In genomic region chr1:136910144-136910543, GRCm38 (mm10) we compare ENCODE assay signal across 25 mouse cellular contexts. TPM values are rescaled to one million over a fixed set of nuclear protein-coding genes. Genes with fewer than 3 reads are reported as not detected.
A peak's percentile ranks its signal among the peaks of the same experiment; 100 is the strongest.
DNase-seq lines count a peak whose midpoint lies in the region; ATAC-seq and TF ChIP-seq lines count a peak whose summit lies in the region.
"Had no signal": no experiment of that assay in that cellular context is flagged by ENCODE, and none has a peak within 500 bp of the region (broad histone marks: within the 10 kb centered on the region; RNA-seq: fewer than 3 reads in every experiment).

No protein-coding gene starts in this region.

- no peak overlapping the region for H3K4me2 ChIP-seq in forebrain, embryonic 12.5 days
- H3K4me2 ChIP-seq in forebrain, embryonic 15.5 days (replicated peaks) = no peak overlapping the region
- 0 out of 2 replicates have a peak overlapping the region, but pooled peaks have one; percentile 7 for H3K4me2 ChIP-seq in lung, embryonic 14.5 days
- H3K4me2 ChIP-seq in intestine, embryonic 16.5 days (ENCODE audit: low read depth, low read length) = peak overlapping the region; percentile 48
- H3K4me2 ChIP-seq in stomach, embryonic 15.5 days = peak overlapping the region; percentile 35
- H3K4me2 ChIP-seq: embryonic facial prominence, embryonic 15.5 days; hindbrain, embryonic 14.5 days; limb, embryonic 15.5 days; midbrain, embryonic 13.5 days had no signal

- H3K36me3 ChIP-seq in forebrain, embryonic 12.5 days (replicated peaks) = no peaks in the 10 kb centered on the region
- H3K36me3 ChIP-seq in forebrain, embryonic 15.5 days = no peaks in the 10 kb centered on the region
- no peaks in the 10 kb centered on the region for H3K36me3 ChIP-seq in lung, embryonic 14.5 days (ENCODE audit: insufficient read depth)
- H3K36me3 ChIP-seq in intestine, embryonic 16.5 days (ENCODE audit: control insufficient read depth, insufficient read depth, low read length) = no peaks in the 10 kb centered on the region
- H3K36me3 ChIP-seq in stomach, embryonic 15.5 days = no peaks in the 10 kb centered on the region
- H3K36me3 ChIP-seq: embryonic facial prominence, embryonic 15.5 days; limb, embryonic 15.5 days; midbrain, embryonic 13.5 days had no signal

- H3K27me3 ChIP-seq in forebrain, embryonic 12.5 days = peaks cover 54% of the 10 kb centered on the region
- peaks cover 11% of the 10 kb centered on the region; the same call in 1 of the 2 replicates for H3K27me3 ChIP-seq in forebrain, embryonic 15.5 days
- H3K27me3 ChIP-seq in lung, embryonic 14.5 days (ENCODE audit: insufficient read depth, low read length) = no peaks in the 10 kb centered on the region
- H3K27me3 ChIP-seq in intestine, embryonic 16.5 days (replicated peaks; ENCODE audit: control insufficient read depth, insufficient read depth, low read length) = no peaks in the 10 kb centered on the region
- no peaks in the 10 kb centered on the region for H3K27me3 ChIP-seq in stomach, embryonic 15.5 days (replicated peaks)
- H3K27me3 ChIP-seq in cerebellum, adult 2 months (ENCODE audit: control insufficient read depth, insufficient read depth, low read length) = no peaks in the 10 kb centered on the region
- H3K27me3 ChIP-seq: embryonic facial prominence, embryonic 15.5 days; limb, embryonic 15.5 days; midbrain, embryonic 13.5 days had no signal

- no peak overlapping the region for H3K4me3 ChIP-seq in forebrain, embryonic 12.5 days (replicated peaks)
- H3K4me3 ChIP-seq in forebrain, embryonic 15.5 days = no peak overlapping the region
- no peak overlapping the region for H3K4me3 ChIP-seq in lung, embryonic 14.5 days (ENCODE audit: low read depth, low read length)
- H3K4me3 ChIP-seq in intestine, embryonic 16.5 days (ENCODE audit: low read length) = no peak overlapping the region
- no peak overlapping the region for H3K4me3 ChIP-seq in stomach, embryonic 15.5 days (replicated peaks)
- no peak overlapping the region for H3K4me3 ChIP-seq in cerebellum, adult 2 months (replicated peaks; ENCODE audit: insufficient read depth, low read depth, low read length)
- H3K4me3 ChIP-seq: embryonic facial prominence, embryonic 15.5 days; gastrocnemius, adult 2 months; limb, embryonic 15.5 days; megakaryocyte, embryonic 14.5 days; midbrain, embryonic 13.5 days had no signal

- no peak overlapping the region for H3K27ac ChIP-seq in forebrain, embryonic 12.5 days
- no peak overlapping the region for H3K27ac ChIP-seq in forebrain, embryonic 15.5 days (replicated peaks)
- H3K27ac ChIP-seq in lung, embryonic 14.5 days (ENCODE audit: low read depth) = no peak overlapping the region
- H3K27ac ChIP-seq in intestine, embryonic 16.5 days (ENCODE audit: low read length) = peak overlapping the region; percentile 52
- 0 out of 2 replicates have a peak overlapping the region, but pooled peaks have one; percentile 42 for H3K27ac ChIP-seq in stomach, embryonic 15.5 days
- H3K27ac ChIP-seq in cerebellum, adult 2 months (ENCODE audit: insufficient read depth, low read length) = no peak overlapping the region
- H3K27ac ChIP-seq: embryonic facial prominence, embryonic 15.5 days; gastrocnemius, adult 2 months; hindbrain, embryonic 14.5 days; limb, embryonic 15.5 days; midbrain, embryonic 13.5 days had no signal

- no peaks in the 10 kb centered on the region for H3K9me3 ChIP-seq in forebrain, embryonic 12.5 days
- H3K9me3 ChIP-seq in forebrain, embryonic 15.5 days = no peaks in the 10 kb centered on the region
- H3K9me3 ChIP-seq in lung, embryonic 14.5 days (ENCODE audit: low read depth, low read length) = no peaks in the 10 kb centered on the region
- H3K9me3 ChIP-seq in intestine, embryonic 16.5 days (ENCODE audit: control insufficient read depth, low read length) = no peaks in the 10 kb centered on the region
- H3K9me3 ChIP-seq in stomach, embryonic 15.5 days = no peaks in the 10 kb centered on the region
- H3K9me3 ChIP-seq: embryonic facial prominence, embryonic 15.5 days; limb, embryonic 15.5 days; megakaryocyte, embryonic 14.5 days; midbrain, embryonic 13.5 days had no signal

- no peak overlapping the region for H3K9ac ChIP-seq in forebrain, embryonic 12.5 days
- no peak overlapping the region for H3K9ac ChIP-seq in forebrain, embryonic 15.5 days (replicated peaks)
- H3K9ac ChIP-seq in lung, embryonic 14.5 days = no peak overlapping the region
- H3K9ac ChIP-seq in intestine, embryonic 16.5 days (ENCODE audit: low read depth, low read length) = no peak overlapping the region
- no peak overlapping the region for H3K9ac ChIP-seq in stomach, embryonic 15.5 days
- H3K9ac ChIP-seq: embryonic facial prominence, embryonic 15.5 days; hindbrain, embryonic 14.5 days; limb, embryonic 15.5 days; midbrain, embryonic 13.5 days had no signal

- TF ChIP-seq POLR2A in cerebellum, adult 2 months (IDR thresholded peaks at IDR 0.05; ENCODE audit: borderline replicate concordance, insufficient read depth, low read length) = no peak

- WGBS in forebrain, embryonic 12.5 days = 72% methylated on average over 12 of the region's 12 CpGs
- WGBS in forebrain, embryonic 15.5 days = 65% methylated on average over 12 of the region's 12 CpGs
- 68% methylated on average over 12 of the region's 12 CpGs for WGBS in lung, embryonic 14.5 days
- 60% methylated on average over 12 of the region's 12 CpGs for WGBS in intestine, embryonic 16.5 days
- 69% methylated on average over 12 of the region's 12 CpGs for WGBS in stomach, embryonic 15.5 days
- 93% methylated on average over 12 of the region's 12 CpGs for WGBS in cerebellum, adult 2 months

- peak; percentile 33; the same call in 1 of the 2 replicates for ATAC-seq in forebrain, embryonic 12.5 days (ENCODE audit: low FRiP score)
- no peak for ATAC-seq in forebrain, embryonic 15.5 days (replicated peaks)
- no peak for ATAC-seq in lung, embryonic 14.5 days (ENCODE audit: insufficient read depth)
- peak; percentile 27 for ATAC-seq in intestine, embryonic 16.5 days
- peak; percentile 43; the same call in 1 of the 2 replicates for ATAC-seq in stomach, embryonic 15.5 days (ENCODE audit: insufficient read depth, low FRiP score, low read depth)
- ATAC-seq: activated CD4-positive, CD25-positive, alpha-beta regulatory T cell, adult 4 months; inflammation-experienced regulatory T-cells, adult 6 months; midbrain, embryonic 13.5 days had no signal

- peak; percentile 10 for DNase-seq in lung, embryonic 14.5 days
- no peak for DNase-seq in lung, postnatal 4 days
- no peak for DNase-seq in layer of hippocampus, adult 18-20 months (ENCODE audit: low spot score in 2 of 2)
- no peak for DNase-seq in cerebellum, adult 2 months
- DNase-seq: adrenal gland, adult 8-10 months; cerebellum, adult 18-20 months; cerebellum, postnatal 36 days; embryo, embryonic 11 days; gastrocnemius, adult 2 months; heart, postnatal 4 days; kidney, postnatal 4 days; left cerebral cortex, postnatal 4 days; lung, postnatal 14 days had no signal

- no peaks in the 10 kb centered on the region for H3K4me1 ChIP-seq in forebrain, embryonic 12.5 days
- no peaks in the 10 kb centered on the region for H3K4me1 ChIP-seq in forebrain, embryonic 15.5 days
- no peaks in the 10 kb centered on the region for H3K4me1 ChIP-seq in lung, embryonic 14.5 days (ENCODE audit: insufficient read depth)
- H3K4me1 ChIP-seq in intestine, embryonic 16.5 days (ENCODE audit: control insufficient read depth, insufficient read depth, low read length) = peaks cover 3% of the 10 kb centered on the region
- 0 out of 2 replicates have a peak, but pooled peaks cover 6% of the 10 kb centered on the region for H3K4me1 ChIP-seq in stomach, embryonic 15.5 days
- H3K4me1 ChIP-seq in cerebellum, adult 2 months (ENCODE audit: control insufficient read depth, insufficient read depth, low read length) = no peaks in the 10 kb centered on the region
- H3K4me1 ChIP-seq: embryonic facial prominence, embryonic 15.5 days; limb, embryonic 15.5 days; megakaryocyte, embryonic 14.5 days had no signal

- TF ChIP-seq CTCF in lung, embryonic 14.5 days (IDR thresholded peaks at IDR 0.05; ENCODE audit: low read depth) = no peak
- no peak for TF ChIP-seq CTCF in cerebellum, adult 2 months (IDR thresholded peaks at IDR 0.05; ENCODE audit: borderline replicate concordance, insufficient read depth, low read depth, low read length)

RNA-seq across cellular contexts. Expression of gene Nr5a2, which starts 50.1 kb away (rescaled TPM):
- polyA plus RNA-seq in forebrain, embryonic 12.5 days (2016; fragmentation: Nextera tagmentation; extraction: Ambion mirVana) = 0.64 and 0.77 TPM in 2 replicates
- 0.17 and 0.42 TPM in 2 replicates for polyA plus RNA-seq in forebrain, embryonic 15.5 days (2015; fragmentation: Nextera tagmentation; extraction: Ambion mirVana)
- 3.6 and 4.1 TPM in 2 replicates for polyA plus RNA-seq in lung, embryonic 14.5 days (2014; fragmentation: Nextera tagmentation; extraction: Ambion mirVana)
- polyA plus RNA-seq in intestine, embryonic 16.5 days (2015; fragmentation: Nextera tagmentation; extraction: Ambion mirVana) = 8.4 and 9.0 TPM in 2 replicates
- 6.3 and 8.1 TPM in 2 replicates for polyA plus RNA-seq in stomach, embryonic 15.5 days (2015; fragmentation: Nextera tagmentation; extraction: Ambion mirVana)
- not detected for total RNA-seq in layer of hippocampus, adult 18-20 months (2021)
- 0.10 and 0.17 TPM in 2 replicates for polyA plus RNA-seq in cerebellum, adult 2 months (2012; rRNA removed)
- total RNA-seq: layer of hippocampus, postnatal 14 days had no signal
- polyA plus RNA-seq: inflammation-experienced regulatory T-cells, adult 6 months had no signal

Comparison
In these comparisons a context has a peak if more than half of its experiments do, and no peak if none do; other contexts are left out.
1. ATAC-seq: peak in forebrain, embryonic 12.5 days (single experiment), intestine, embryonic 16.5 days (single experiment) and stomach, embryonic 15.5 days (single experiment); none in forebrain, embryonic 15.5 days (single experiment) and lung, embryonic 14.5 days (single experiment).
2. H3K27ac ChIP-seq: peak in intestine, embryonic 16.5 days (single experiment) and stomach, embryonic 15.5 days (single experiment); none in forebrain, embryonic 12.5 days (single experiment), forebrain, embryonic 15.5 days (single experiment), lung, embryonic 14.5 days (single experiment) and cerebellum, adult 2 months (single experiment).
3. H3K4me2 ChIP-seq: peak in lung, embryonic 14.5 days (single experiment), intestine, embryonic 16.5 days (single experiment) and stomach, embryonic 15.5 days (single experiment); none in forebrain, embryonic 12.5 days (single experiment) and forebrain, embryonic 15.5 days (single experiment).